Mouse (Mus musculus): ENCODE data around the gene Raver1. TPM values are rescaled to one million over a fixed set of nuclear protein-coding genes. Genes with fewer than 3 reads are reported as not detected.
A peak's percentile ranks its signal among the peaks of the same experiment; 100 is the strongest.

Raver1 gene
- polyA plus RNA-seq, 1 experiment = 90.8 TPM

DNA sequence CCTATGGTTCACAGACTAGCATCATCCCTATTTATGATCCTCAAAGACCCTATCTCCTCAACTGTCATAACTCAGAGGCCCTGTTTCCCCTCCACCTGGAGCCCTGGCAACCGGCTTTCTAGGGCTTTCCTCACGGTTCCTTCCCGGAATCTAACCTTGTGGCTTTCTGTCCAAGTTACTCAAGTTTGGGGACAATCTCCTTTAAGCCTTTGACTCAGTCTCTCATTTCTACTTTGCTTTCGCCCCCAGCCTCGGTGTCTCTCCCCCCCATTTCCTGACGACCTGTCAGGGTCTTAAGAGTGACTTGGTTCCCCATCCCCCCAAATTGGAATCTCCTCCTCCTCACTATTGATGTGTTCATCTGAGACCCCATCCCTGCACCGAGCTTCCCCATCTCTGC, 59.3 kb downstream of the Raver1 start:
- 4% methylated on average over 7 of the region's 7 CpGs for WGBS
- H3K4me3 ChIP-seq (ENCODE audit: low read depth, low read length) = peak overlapping the region; percentile 71
- peaks cover 27% of the 10 kb centered on the region for H3K4me1 ChIP-seq (ENCODE audit: control insufficient read depth, insufficient read depth, insufficient read length, low read length)
- peaks cover 44% of the 10 kb centered on the region for H3K27me3 ChIP-seq (ENCODE audit: control insufficient read depth, insufficient read depth, low read length)
- H3K27ac ChIP-seq (ENCODE audit: insufficient read depth, low read depth, low read length) = no peak overlapping the region
- no peaks in the 10 kb centered on the region for H3K36me3 ChIP-seq (ENCODE audit: control insufficient read depth, insufficient read depth, low read length)
- TF ChIP-seq POLR2A (IDR thresholded peaks at IDR 0.05; ENCODE audit: low read depth, low read length) (no peak), CTCF (IDR thresholded peaks at IDR 0.05; ENCODE audit: extremely low read depth, insufficient read length, insufficient replicate concordance, low read depth, low read length) (no peak)

DNA sequence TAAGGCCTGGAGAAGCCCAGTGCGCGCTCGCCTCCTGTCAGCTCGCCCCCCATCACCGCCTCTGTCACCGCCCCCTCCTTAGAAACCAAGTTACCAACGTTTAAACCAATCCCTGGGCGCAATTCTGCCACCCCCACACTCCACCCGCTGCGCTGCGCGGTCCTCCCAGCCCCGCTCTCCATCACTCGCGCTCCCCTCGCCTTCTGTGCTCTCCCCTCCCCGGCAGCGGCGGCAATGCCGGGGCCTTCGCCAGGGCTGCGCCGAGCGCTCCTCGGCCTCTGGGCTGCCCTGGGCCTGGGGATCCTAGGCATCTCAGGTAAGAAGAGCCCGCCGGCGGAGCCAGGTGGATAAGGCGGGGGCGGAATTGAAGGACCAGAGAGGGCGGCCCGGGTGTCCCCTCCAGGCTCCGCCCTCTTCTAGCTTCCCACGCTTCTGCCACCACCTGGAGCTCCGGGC, 59.9 kb downstream of the Raver1 start, which contains the start of gene Icam5:
Gene Icam5, plus strand, starts transcription at position 178 of the 456 bp plus-strand sequence.
- TF ChIP-seq POLR2A (IDR thresholded peaks at IDR 0.05; ENCODE audit: low read depth, low read length) (no peak), CTCF (IDR thresholded peaks at IDR 0.05; ENCODE audit: extremely low read depth, insufficient read length, insufficient replicate concordance, low read depth, low read length) (no peak)
- peaks cover 38% of the 10 kb centered on the region for H3K27me3 ChIP-seq (ENCODE audit: control insufficient read depth, insufficient read depth, low read length)
- H3K36me3 ChIP-seq (ENCODE audit: control insufficient read depth, insufficient read depth, low read length) = no peaks in the 10 kb centered on the region
- peak within 1 kb of the TSS; percentile 77 for H3K27ac ChIP-seq (ENCODE audit: insufficient read depth, low read depth, low read length)
- WGBS = 1% methylated on average over 35 of the region's 35 CpGs
- peaks cover 27% of the 10 kb centered on the region for H3K4me1 ChIP-seq (ENCODE audit: control insufficient read depth, insufficient read depth, insufficient read length, low read length)
- H3K4me3 ChIP-seq (ENCODE audit: low read depth, low read length) = peak within 1 kb of the TSS; percentile 71

GRCm38 (mm10) chr9:21031251-21031895, 60.4 kb downstream of the Raver1 start:
- Histone ChIP-seq H3K27me3 (ENCODE audit: control insufficient read depth, insufficient read depth, low read length) (peaks cover 32% of the 10 kb centered on the region), H3K36me3 (ENCODE audit: control insufficient read depth, insufficient read depth, low read length) (no peaks in the 10 kb centered on the region), H3K27ac (ENCODE audit: insufficient read depth, low read depth, low read length) (peak overlapping the region; percentile 77), H3K4me1 (ENCODE audit: control insufficient read depth, insufficient read depth, insufficient read length, low read length) (peaks cover 27% of the 10 kb centered on the region), H3K4me3 (ENCODE audit: low read depth, low read length) (peak overlapping the region; percentile 64)
- TF ChIP-seq POLR2A (IDR thresholded peaks at IDR 0.05; ENCODE audit: low read depth, low read length) = no peak
- TF ChIP-seq CTCF (IDR thresholded peaks at IDR 0.05; ENCODE audit: extremely low read depth, insufficient read length, insufficient replicate concordance, low read depth, low read length) = no peak
- under 1% methylated on average over 36 of the region's 36 CpGs for WGBS

DNA sequence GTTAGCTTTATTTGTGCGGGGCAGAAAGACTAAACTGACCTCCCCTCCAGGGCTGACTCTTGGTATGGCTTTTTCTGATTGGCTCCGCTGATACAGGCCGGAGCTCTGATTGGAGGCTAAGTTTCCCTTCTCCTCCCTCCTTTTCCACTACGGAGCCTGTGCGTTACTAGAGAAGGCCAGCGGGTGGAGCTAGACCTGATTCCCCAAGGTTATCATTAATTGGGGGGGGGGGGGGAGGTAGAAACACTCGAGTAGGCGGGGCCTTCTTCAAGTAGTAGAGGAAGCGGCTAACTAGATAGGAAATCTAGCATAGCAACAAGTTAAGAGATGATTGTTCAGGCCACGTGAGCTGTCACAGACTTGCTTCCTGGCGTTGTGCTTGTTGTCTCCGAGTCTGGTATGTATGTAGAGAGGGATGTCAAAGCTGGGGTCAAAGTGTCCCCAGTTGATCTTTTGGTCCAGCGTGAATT, 61.0 kb downstream of the Raver1 start:
- Histone ChIP-seq H3K27me3 (ENCODE audit: control insufficient read depth, insufficient read depth, low read length) (peaks cover 27% of the 10 kb centered on the region), H3K36me3 (ENCODE audit: control insufficient read depth, insufficient read depth, low read length) (no peaks in the 10 kb centered on the region), H3K27ac (ENCODE audit: insufficient read depth, low read depth, low read length) (peak overlapping the region; percentile 77), H3K4me3 (ENCODE audit: low read depth, low read length) (peak overlapping the region; percentile 64), H3K4me1 (ENCODE audit: control insufficient read depth, insufficient read depth, insufficient read length, low read length) (peaks cover 27% of the 10 kb centered on the region)
- TF ChIP-seq POLR2A (IDR thresholded peaks at IDR 0.05; ENCODE audit: low read depth, low read length) = no peak
- peak; percentile 70; the same call in 1 of the 2 replicates for TF ChIP-seq CTCF (IDR thresholded peaks at IDR 0.05; ENCODE audit: extremely low read depth, insufficient read length, insufficient replicate concordance, low read depth, low read length)
- under 1% methylated on average over 13 of the region's 13 CpGs for WGBS

GRCm38 (mm10) chr9:21030055-21030600, 61.7 kb downstream of the Raver1 start:
- Histone ChIP-seq H3K4me3 (ENCODE audit: low read depth, low read length) (peak overlapping the region; percentile 58), H3K27ac (ENCODE audit: insufficient read depth, low read depth, low read length) (no peak overlapping the region), H3K4me1 (ENCODE audit: control insufficient read depth, insufficient read depth, insufficient read length, low read length) (peaks cover 27% of the 10 kb centered on the region), H3K27me3 (ENCODE audit: control insufficient read depth, insufficient read depth, low read length) (peaks cover 20% of the 10 kb centered on the region), H3K36me3 (ENCODE audit: control insufficient read depth, insufficient read depth, low read length) (no peaks in the 10 kb centered on the region)
- TF ChIP-seq CTCF (IDR thresholded peaks at IDR 0.05; ENCODE audit: extremely low read depth, insufficient read length, insufficient replicate concordance, low read depth, low read length) (no peak), POLR2A (IDR thresholded peaks at IDR 0.05; ENCODE audit: low read depth, low read length) (no peak)
- 18% methylated on average over 22 of the region's 22 CpGs for WGBS

- no peak within 1 kb of the TSS for H3K27ac ChIP-seq (ENCODE audit: insufficient read depth, low read depth, low read length)
- TF ChIP-seq CTCF (IDR thresholded peaks at IDR 0.05; ENCODE audit: extremely low read depth, insufficient read length, insufficient replicate concordance, low read depth, low read length) (peak; percentile 74), POLR2A (IDR thresholded peaks at IDR 0.05; ENCODE audit: low read depth, low read length) (no peak)
- no peaks in the 10 kb centered on the region for H3K36me3 ChIP-seq (ENCODE audit: control insufficient read depth, insufficient read depth, low read length)
- WGBS = 2% methylated on average over 37 of the region's 37 CpGs
- peaks cover 13% of the 10 kb centered on the region for H3K27me3 ChIP-seq (ENCODE audit: control insufficient read depth, insufficient read depth, low read length)
- H3K4me3 ChIP-seq (ENCODE audit: low read depth, low read length) = peak within 1 kb of the TSS; percentile 58
- H3K4me1 ChIP-seq (ENCODE audit: control insufficient read depth, insufficient read depth, insufficient read length, low read length) = peaks cover 27% of the 10 kb centered on the region
Measured at GRCm38 (mm10) chr9:21029291-21030054, 62.3 kb downstream of the Raver1 start, which contains the start of gene Icam4. Gene Icam4 (plus strand): TSS chr9:21029373.
